Mouse (Mus musculus) intestine, embryonic 16.5 days (tissue): Measurements from ENCODE around the gene A230050P20Rik. TPM values are rescaled to one million over a fixed set of nuclear protein-coding genes. Genes with fewer than 3 reads are reported as not detected.

Experiments used
- ATAC-seq: fragments of 200-750 bp; cut with Nextera tagmentation; 2 replicates; pipeline ENCODE4 v1.8.0; 2017; ENCODE audit warnings: moderate TSS enrichment, moderate library complexity
- H3K27ac ChIP-seq: fragments of 300-500 bp; sonication (generic); 2 replicates; pipeline ENCODE4 v1.5.1; 2014; ENCODE audit warnings: mild to moderate bottlenecking, low read length
- H3K27me3 ChIP-seq: fragments of 300-500 bp; sonication (generic); replicated peaks from 2 replicates; pipeline ENCODE4 v1.6.1; 2014; ENCODE audit warnings: low read length, control low read depth, mixed read lengths; ENCODE audit not compliant: control insufficient read depth, insufficient read depth
- H3K36me3 ChIP-seq: fragments of 300-500 bp; sonication (generic); 2 replicates; pipeline ENCODE4 v1.6.1; 2014; ENCODE audit warnings: low read length, control low read depth; ENCODE audit not compliant: control insufficient read depth, insufficient read depth
- H3K4me1 ChIP-seq: fragments of 300-500 bp; sonication (generic); 2 replicates; pipeline ENCODE4 v1.6.1; 2014; ENCODE audit warnings: low read length, control low read depth, mixed read lengths; ENCODE audit not compliant: control insufficient read depth, insufficient read depth
- H3K4me2 ChIP-seq: fragments of 300-500 bp; sonication (generic); 2 replicates; pipeline ENCODE4 v1.6.1; 2014; ENCODE audit warnings: low read depth, low read length, control low read depth
- H3K4me3 ChIP-seq: fragments of 300-500 bp; sonication (generic); 2 replicates; pipeline ENCODE4 v1.5.1; 2014; ENCODE audit warnings: mild to moderate bottlenecking, low read length
- H3K9ac ChIP-seq: fragments of 300-500 bp; sonication (generic); 2 replicates; pipeline ENCODE4 v1.6.1; 2014; ENCODE audit warnings: low read depth, low read length
- H3K9me3 ChIP-seq: fragments of 300-500 bp; sonication (generic); 2 replicates; pipeline ENCODE4 v1.6.1; 2016; ENCODE audit warnings: low read length, control low read depth; ENCODE audit not compliant: control insufficient read depth
- WGBS: fragments of 180-500 bp; shearing (Covaris S2); extraction: QIAGEN DNeasy Blood & Tissue Kit; methylation state at CpG from one replicate; pipeline ENCODE4 v1.1.7; 2014; 5-methylcytosine and 5-hydroxymethylcytosine counted together
- polyA plus RNA-seq: library from polyadenylated mRNA; unstranded; fragments of >200 nt; fragmentation: Nextera tagmentation; extraction: Ambion mirVana; gene quantifications from 2 replicates; pipeline ENCODE4 v1.2.1, GENCODE M21; 2015

The A230050P20Rik gene
- polyA plus RNA-seq, 1 experiment from 2014 or later = 18.3 TPM

DNA sequence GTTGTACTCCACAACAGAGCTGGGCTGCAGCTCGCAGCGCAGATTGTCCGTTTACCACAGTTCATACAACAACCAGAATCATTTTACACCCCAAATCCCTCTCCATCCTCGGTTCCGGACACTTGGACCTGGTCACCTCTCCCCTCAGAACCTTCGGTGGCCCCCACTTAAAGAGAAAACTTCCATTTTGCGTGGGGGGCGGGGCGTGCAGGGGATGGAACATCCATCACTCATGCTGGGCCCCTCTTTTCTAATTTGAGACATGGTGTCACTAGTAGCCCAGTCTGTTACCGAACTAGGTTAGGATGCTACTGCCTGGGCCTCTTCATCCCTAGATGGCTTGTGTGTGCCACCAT lies 10.2 kb downstream of the A230050P20Rik start:
- ATAC-seq = peak; percentile 2; the same call in 1 of the 2 replicates
- peak overlapping the region; percentile 95 for H3K27ac ChIP-seq

DNA sequence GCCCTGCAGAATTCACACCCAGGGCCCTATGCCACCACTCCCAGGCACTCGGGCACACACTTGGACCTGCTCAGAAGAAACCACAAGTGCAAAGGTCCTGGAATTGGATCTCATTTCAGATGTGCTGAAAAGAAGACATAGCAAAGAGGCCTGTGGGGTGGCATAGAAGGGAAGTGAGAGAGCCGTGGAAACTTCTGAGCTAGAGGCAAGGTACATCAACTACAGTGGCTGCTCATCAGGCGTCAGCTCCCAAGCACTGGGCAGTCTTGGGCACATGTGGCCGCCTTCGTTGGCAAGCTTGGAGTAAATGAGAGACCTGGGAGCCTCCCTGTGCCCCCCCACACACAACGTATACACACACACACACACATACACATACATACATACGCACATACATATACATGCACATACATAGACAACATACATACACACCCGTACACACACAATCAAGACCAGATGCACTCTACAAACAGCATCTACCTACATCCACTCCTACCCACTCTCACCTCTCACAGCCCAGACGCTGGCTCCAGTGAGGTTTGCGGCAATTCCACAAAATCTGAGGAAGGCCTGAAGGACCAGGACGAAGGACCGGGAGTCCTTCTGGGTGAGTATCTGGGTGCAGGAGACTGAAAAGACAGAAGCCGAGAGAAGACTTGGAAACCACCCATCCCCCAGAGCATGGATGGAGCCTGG lies 10.8 kb downstream of the A230050P20Rik start, which contains the start of gene Angptl6:
Angptl6 (minus strand) TSS at position 631 of the 696 bp plus-strand sequence.
- H3K27ac ChIP-seq = peak within 1 kb of the TSS; percentile 95
- no peaks in the 10 kb centered on the region for H3K36me3 ChIP-seq
- ATAC-seq = no peak
- 70% methylated on average over 13 of the region's 13 CpGs for WGBS
- H3K4me3 ChIP-seq = peak within 1 kb of the TSS; percentile 55
- peak within 1 kb of the TSS; percentile 83 for H3K4me2 ChIP-seq
- no peaks in the 10 kb centered on the region; the same call in 1 of the 2 replicates for H3K4me1 ChIP-seq
- no peaks in the 10 kb centered on the region for H3K27me3 ChIP-seq
- H3K9ac ChIP-seq = peak within 1 kb of the TSS; percentile 81
- no peaks in the 10 kb centered on the region for H3K9me3 ChIP-seq

More for the DNA sequence above, 10.2 kb downstream of the A230050P20Rik start:
- H3K4me2 ChIP-seq = peak overlapping the region; percentile 83
- peak overlapping the region; percentile 55 for H3K4me3 ChIP-seq
- no peaks in the 10 kb centered on the region; the same call in 1 of the 2 replicates for H3K4me1 ChIP-seq
- H3K9me3 ChIP-seq = no peaks in the 10 kb centered on the region
- no peaks in the 10 kb centered on the region for H3K36me3 ChIP-seq
- 13% methylated on average over 10 of the region's 10 CpGs for WGBS
- H3K9ac ChIP-seq = peak overlapping the region; percentile 81
- no peaks in the 10 kb centered on the region for H3K27me3 ChIP-seq

- 96% methylated on average over 2 of the region's 2 CpGs for WGBS
- Histone ChIP-seq H3K4me3 (no peak overlapping the region), H3K4me1 (peaks cover 8% of the 10 kb centered on the region), H3K36me3 (peaks cover 20% of the 10 kb centered on the region), H3K9me3 (no peaks in the 10 kb centered on the region), H3K27ac (no peak overlapping the region), H3K27me3 (no peaks in the 10 kb centered on the region), H3K9ac (no peak overlapping the region), H3K4me2 (no peak overlapping the region)
- no peak for ATAC-seq
These were observed 18.1 kb downstream of the A230050P20Rik start for GRCm38 (mm10) chr9:20886563-20886962.

DNA sequence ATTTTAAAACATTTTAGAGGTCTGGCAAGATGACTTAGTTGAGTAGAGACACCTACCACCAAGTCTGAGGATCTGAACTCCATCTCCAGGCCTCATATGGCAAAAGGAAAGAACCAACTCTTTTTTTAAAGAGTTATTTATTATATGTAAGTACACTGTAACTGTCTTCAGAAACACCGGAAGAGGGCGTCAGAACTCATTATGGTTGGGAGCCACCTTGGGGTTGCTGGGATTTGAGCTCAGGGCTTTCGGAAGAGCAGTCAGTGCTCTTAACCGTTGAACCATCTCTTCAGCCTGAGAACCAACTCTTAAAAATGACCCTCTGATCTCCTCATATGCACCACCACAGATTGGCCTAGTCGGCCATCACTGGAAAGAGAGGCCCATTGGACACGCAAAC lies 18.7 kb downstream of the A230050P20Rik start:
- no peaks in the 10 kb centered on the region for H3K9me3 ChIP-seq
- H3K4me1 ChIP-seq = peaks cover 11% of the 10 kb centered on the region
- H3K9ac ChIP-seq = no peak overlapping the region
- H3K4me2 ChIP-seq = peak overlapping the region; percentile 62; the same call in 1 of the 2 replicates
- WGBS = 90% methylated on average over 6 of the region's 6 CpGs
- no peak overlapping the region; the same call in 1 of the 2 replicates for H3K27ac ChIP-seq
- no peak for ATAC-seq
- peaks cover 26% of the 10 kb centered on the region for H3K36me3 ChIP-seq
- H3K27me3 ChIP-seq = no peaks in the 10 kb centered on the region
- no peak overlapping the region for H3K4me3 ChIP-seq

DNA sequence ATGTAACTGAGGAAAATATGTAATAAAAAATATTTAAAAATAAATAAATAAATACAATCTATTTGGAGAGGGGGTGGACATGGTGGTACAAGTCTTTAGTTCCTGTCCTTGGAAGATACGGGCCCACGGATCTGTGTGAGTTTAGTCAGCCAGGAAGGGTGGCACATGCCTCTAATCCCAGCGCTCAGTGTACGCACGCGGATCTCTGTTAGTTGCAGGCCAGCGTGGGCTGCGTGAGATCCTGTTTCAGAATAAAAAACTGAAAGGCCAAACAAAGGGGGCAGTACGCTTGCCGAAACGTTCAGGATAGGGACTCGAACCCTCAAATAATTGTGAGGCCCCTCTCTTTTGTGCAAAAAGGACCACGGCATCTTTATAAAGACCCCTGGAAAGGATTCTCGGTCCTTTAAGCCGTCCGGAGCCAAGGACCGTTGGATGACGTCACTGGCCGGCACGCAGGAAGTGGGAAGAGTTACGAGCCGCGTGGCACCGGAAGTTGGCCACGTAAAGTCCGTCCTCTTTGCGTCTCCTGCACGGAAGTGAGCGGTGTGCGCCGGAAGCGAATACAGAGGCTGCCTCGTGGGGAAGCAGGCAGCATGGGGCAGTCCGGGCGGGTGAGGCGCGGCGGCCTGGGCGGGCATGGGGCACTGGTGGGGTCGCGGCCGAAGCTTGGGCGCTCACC lies 19.4 kb downstream of the A230050P20Rik start, which contains the start of gene Ppan:
Ppan (plus strand) TSS at position 472 of the 682 bp plus-strand sequence.
- Histone ChIP-seq H3K4me1 (peaks cover 11% of the 10 kb centered on the region), H3K9ac (peak within 1 kb of the TSS; percentile 93), H3K4me2 (peak within 1 kb of the TSS; percentile 72), H3K4me3 (peak within 1 kb of the TSS; percentile 74), H3K27ac (peak within 1 kb of the TSS; percentile 91), H3K27me3 (no peaks in the 10 kb centered on the region), H3K9me3 (no peaks in the 10 kb centered on the region), H3K36me3 (peaks cover 31% of the 10 kb centered on the region)
- peak; percentile 98 for ATAC-seq
- under 1% methylated on average over 43 of the region's 43 CpGs for WGBS

DNA sequence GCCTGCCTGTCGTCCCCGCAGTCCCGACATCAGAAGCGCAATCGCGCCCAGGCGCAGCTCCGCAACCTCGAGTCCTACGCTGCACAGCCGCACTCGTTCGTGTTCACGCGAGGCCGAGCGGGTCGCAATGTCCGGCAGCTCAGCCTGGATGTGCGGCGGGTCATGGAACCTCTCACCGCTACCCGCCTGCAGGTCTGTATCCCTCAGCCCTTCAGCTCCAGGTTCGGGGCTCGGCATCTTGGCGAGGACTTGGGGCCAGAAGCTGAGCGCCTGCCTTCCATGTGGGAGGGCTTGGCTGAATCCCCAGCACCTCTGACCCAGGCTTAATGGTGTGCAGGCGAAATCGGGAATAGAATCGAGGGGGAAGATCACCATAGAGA lies 19.9 kb downstream of the A230050P20Rik start:
- Histone ChIP-seq H3K4me2 (peak overlapping the region; percentile 72), H3K36me3 (peaks cover 31% of the 10 kb centered on the region), H3K9ac (peak overlapping the region; percentile 93), H3K4me1 (peaks cover 11% of the 10 kb centered on the region), H3K9me3 (no peaks in the 10 kb centered on the region), H3K4me3 (peak overlapping the region; percentile 74), H3K27me3 (no peaks in the 10 kb centered on the region), H3K27ac (peak overlapping the region; percentile 50)
- peak; percentile 51 for ATAC-seq
- WGBS = under 1% methylated on average over 30 of the region's 30 CpGs

DNA sequence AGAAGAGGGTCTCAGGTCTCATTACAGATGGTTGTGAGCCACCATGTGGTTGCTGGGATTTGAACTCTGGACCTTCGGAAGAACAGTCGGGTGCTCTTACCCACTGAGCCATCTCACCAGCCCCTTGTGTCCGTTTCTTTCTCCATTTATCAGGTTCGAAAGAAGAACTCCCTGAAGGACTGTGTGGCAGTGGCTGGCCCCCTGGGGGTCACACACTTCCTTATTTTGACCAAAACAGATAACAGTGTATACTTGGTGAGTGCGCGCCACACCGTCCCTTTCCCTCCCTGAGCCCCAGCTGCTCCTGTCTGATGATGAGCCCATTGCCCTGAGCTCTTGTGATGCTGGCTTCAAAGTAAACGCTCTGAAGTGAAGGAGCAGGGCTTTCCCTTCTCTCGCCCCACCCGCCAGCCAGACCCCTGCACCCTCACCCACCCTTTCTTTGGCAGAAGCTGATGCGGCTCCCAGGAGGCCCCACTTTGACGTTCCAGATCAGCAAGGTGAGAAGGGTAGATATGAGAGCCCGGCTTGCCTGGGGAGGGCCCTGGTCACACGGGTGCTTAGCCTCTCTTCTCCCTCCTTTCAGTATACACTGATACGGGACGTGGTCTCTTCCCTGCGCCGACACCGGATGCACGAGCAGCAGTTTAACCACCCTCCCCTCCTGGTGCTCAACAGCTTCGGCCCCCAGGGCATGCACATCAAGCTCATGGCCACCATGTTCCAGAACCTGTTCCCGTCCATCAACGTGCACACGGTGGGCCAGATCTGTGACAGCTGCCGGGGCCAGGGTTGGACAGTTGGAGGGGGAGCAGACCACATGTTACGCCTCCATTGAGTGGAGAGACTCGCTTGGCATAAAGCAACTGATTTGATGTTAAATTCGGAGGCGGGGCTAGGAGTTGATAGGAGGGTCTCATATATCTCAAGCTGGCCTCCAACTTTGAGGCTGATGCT lies 21.0 kb downstream of the A230050P20Rik start:
- H3K4me2 ChIP-seq = peak overlapping the region; percentile 72
- H3K27ac ChIP-seq = 0 out of 2 replicates have a peak overlapping the region, but pooled peaks have one; percentile 4
- WGBS = 75% methylated on average over 29 of the region's 29 CpGs
- H3K9me3 ChIP-seq = no peaks in the 10 kb centered on the region
- H3K4me1 ChIP-seq = peaks cover 11% of the 10 kb centered on the region
- no peaks in the 10 kb centered on the region for H3K27me3 ChIP-seq
- H3K9ac ChIP-seq = peak overlapping the region; percentile 93; the same call in 1 of the 2 replicates
- no peak for ATAC-seq
- H3K36me3 ChIP-seq = peaks cover 33% of the 10 kb centered on the region
- H3K4me3 ChIP-seq = peak overlapping the region; percentile 74

GRCm38 (mm10) chr9:20890411-20890810 lies 22.0 kb downstream of the A230050P20Rik start:
- no peak overlapping the region for H3K4me2 ChIP-seq
- H3K27ac ChIP-seq = no peak overlapping the region
- WGBS = 94% methylated on average over 5 of the region's 5 CpGs
- no peak for ATAC-seq
- H3K9ac ChIP-seq = no peak overlapping the region
- no peak overlapping the region for H3K4me3 ChIP-seq
- H3K27me3 ChIP-seq = no peaks in the 10 kb centered on the region
- H3K36me3 ChIP-seq = peaks cover 36% of the 10 kb centered on the region
- no peaks in the 10 kb centered on the region for H3K9me3 ChIP-seq
- H3K4me1 ChIP-seq = peaks cover 11% of the 10 kb centered on the region
